Comparison of ENCODE assay signal across 23 mouse cellular contexts in the genomic region with DNA sequence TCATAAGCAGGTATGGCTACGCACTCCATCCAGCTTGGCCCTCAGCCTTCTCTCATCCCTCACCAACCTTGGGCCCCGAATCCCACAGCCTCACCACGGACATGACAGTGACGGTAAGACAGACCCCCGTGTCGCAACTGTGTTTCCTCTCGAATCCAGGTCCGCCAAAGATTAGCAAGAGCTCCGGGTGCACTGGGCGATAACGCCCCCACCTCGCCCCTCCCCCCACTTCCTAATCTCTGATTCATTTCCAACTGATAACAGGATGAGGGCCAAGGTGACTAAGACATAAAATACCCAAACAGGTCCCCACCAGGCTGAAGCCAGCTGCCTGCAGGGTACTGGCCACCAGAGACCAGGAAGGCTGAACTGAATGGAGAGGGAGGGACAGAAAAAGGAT. TPM values are rescaled to one million over a fixed set of nuclear protein-coding genes. Genes with fewer than 3 reads are reported as not detected.
"Had no signal": no experiment of that assay in that cellular context is flagged by ENCODE, and none has a peak within 500 bp of the region (broad histone marks: within the 10 kb centered on the region; RNA-seq: fewer than 3 reads in every experiment).

No protein-coding gene starts in this region.

- H3K4me2 ChIP-seq: limb, embryonic 12.5 days; limb, embryonic 15.5 days; liver, embryonic 13.5 days; midbrain, embryonic 13.5 days; neural tube, embryonic 13.5 days; stomach, embryonic 15.5 days had no signal

- H3K27ac ChIP-seq: kidney, postnatal 0 days; layer of hippocampus, adult 2 months; left cerebral cortex, adult 2 months; limb, embryonic 12.5 days; limb, embryonic 15.5 days; liver, embryonic 13.5 days; macrophage; midbrain, embryonic 10.5 days; midbrain, embryonic 13.5 days; neural tube, embryonic 13.5 days; stomach, embryonic 15.5 days had no signal

- H3K36me3 ChIP-seq: limb, embryonic 12.5 days; limb, embryonic 15.5 days; liver, embryonic 13.5 days; midbrain, embryonic 10.5 days; midbrain, embryonic 13.5 days; neural tube, embryonic 13.5 days; stomach, embryonic 15.5 days had no signal

- H3K9me3 ChIP-seq: limb, embryonic 12.5 days; limb, embryonic 15.5 days; liver, embryonic 13.5 days; midbrain, embryonic 13.5 days; neural tube, embryonic 13.5 days; stomach, embryonic 15.5 days had no signal

- DNase-seq: kidney, adult 18-20 months; kidney, postnatal 25 days; layer of hippocampus, adult 9-11 months; left cerebral cortex, postnatal 4 days; liver, embryonic 13.5 days; lung, adult 2 months; lung, postnatal 14 days; right cerebral cortex, postnatal 14 days; right cerebral cortex, postnatal 4 days; thymus, postnatal 36 days had no signal

- H3K4me1 ChIP-seq: midbrain, embryonic 13.5 days; neural tube, embryonic 13.5 days; stomach, embryonic 15.5 days had no signal

- H3K27me3 ChIP-seq: limb, embryonic 15.5 days; liver, embryonic 13.5 days; midbrain, embryonic 13.5 days; neural tube, embryonic 13.5 days; stomach, embryonic 15.5 days had no signal

- H3K9ac ChIP-seq: limb, embryonic 12.5 days; limb, embryonic 15.5 days; liver, embryonic 13.5 days; midbrain, embryonic 13.5 days; neural tube, embryonic 13.5 days; stomach, embryonic 15.5 days had no signal

- ATAC-seq: midbrain, embryonic 13.5 days; midbrain, embryonic 16.5 days had no signal

- H3K4me3 ChIP-seq: layer of hippocampus, adult 2 months; left cerebral cortex, adult 2 months; limb, embryonic 12.5 days; limb, embryonic 15.5 days; liver, embryonic 13.5 days; midbrain, embryonic 10.5 days; midbrain, embryonic 13.5 days; myocyte; neural tube, embryonic 13.5 days; stomach, embryonic 15.5 days had no signal

RNA-seq across cellular contexts. Expression of a gene that starts 31.7 kb away (rescaled TPM):
- total RNA-seq: monocyte, adult 5-6 weeks had no signal
- polyA plus RNA-seq: macrophage, myocyte had no signal
